Mouse (Mus musculus) adrenal gland, postnatal 25 days (tissue): ENCODE data around the gene Copb1. TPM values are rescaled to one million over a fixed set of nuclear protein-coding genes. Genes with fewer than 3 reads are reported as not detected.
"Not testable (repeated sequence)": the region's sequence is repeated elsewhere in the genome, so short reads cannot be mapped to it uniquely, and the experiment has no call there.

Source experiments
- DNase-seq: peaks from one replicate; pipeline ENCODE4 v3.0.0; 2021; ENCODE audit warnings: mixed read lengths
- total RNA-seq: library from RNA; stranded (reverse); gene quantifications from 2 replicates; pipeline ENCODE4 v1.2.3, GENCODE M21; 2021

The Copb1 gene
- total RNA-seq, 1 experiment from 2014 or later: 133 TPM

DNA sequence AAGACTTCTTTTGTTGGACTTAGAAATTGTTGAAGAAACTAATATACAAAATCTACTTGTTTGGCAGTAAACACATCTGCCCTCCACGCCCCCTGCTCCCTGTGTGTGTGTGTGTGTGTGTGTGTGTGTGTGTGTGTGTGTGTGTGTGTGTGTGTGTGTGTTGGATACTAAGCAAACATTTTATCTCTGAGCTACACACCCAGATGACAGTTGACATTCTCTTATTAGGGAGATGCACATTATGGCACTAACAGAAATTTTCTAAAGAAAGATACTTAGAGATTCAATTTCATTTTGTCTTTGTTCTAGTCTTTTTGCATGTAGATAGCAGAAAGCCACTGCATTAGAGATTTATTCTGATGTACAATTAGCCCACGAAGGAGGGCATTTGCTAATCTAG, 37.6 kb downstream of the Copb1 start:
- DNase-seq: no peak

DNA sequence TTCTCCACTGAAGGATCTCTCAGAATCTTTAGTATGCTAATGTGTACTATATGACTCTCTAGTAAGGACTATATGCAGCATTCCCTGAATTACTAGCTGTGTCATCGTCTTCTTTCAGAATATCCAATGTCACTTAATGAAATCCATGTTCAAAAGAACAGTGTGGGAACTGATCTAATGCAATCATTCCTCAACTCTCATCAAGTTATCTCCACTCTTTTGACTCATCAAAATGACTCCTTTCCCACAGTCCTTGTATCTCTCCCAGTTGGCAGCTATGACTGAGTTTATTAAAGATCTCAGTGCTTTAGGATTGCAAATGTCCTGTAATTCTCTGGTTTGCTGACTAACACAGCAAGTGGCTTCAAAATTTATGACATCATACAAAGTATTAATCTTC, 40.1 kb downstream of the Copb1 start:
- DNase-seq: no peak

DNA sequence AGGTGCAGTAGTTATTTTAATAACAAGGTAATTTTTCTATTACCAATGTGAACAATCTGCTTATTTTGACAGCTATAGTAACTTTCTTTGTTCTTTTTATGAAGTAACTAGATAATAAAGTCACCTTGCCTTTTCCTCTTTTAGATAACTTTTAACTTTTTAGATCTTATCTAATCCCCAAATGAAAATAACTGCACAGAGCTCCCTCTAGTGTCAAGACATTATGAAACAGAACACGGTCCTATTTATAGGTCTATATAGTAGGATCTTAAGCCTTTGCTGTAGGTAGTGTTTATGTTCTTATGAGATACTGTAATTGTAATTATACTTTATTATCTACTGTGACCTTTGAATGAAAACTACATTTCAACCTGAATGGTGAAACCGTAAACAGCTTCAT, 41.0 kb downstream of the Copb1 start:
- DNase-seq: no peak

DNA sequence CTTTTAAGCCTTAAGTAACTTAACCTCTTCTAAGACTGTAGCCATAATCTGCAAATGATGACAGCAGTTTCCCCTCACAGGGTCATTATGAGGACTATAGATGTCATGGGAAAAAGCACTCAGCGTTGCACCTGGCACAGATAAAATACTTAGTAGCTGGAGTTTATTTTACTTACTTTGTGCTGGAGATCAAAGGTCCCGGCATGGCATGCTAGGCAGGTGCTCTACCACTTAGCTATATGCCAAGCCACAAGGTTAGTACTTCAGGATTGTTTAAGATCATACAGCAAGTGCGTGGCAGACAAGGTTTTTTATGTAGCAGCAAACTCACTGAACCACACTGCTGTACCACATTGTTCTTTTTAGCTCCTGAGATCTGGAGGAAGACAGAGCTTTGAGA, 43.9 kb downstream of the Copb1 start:
- no peak for DNase-seq

DNA sequence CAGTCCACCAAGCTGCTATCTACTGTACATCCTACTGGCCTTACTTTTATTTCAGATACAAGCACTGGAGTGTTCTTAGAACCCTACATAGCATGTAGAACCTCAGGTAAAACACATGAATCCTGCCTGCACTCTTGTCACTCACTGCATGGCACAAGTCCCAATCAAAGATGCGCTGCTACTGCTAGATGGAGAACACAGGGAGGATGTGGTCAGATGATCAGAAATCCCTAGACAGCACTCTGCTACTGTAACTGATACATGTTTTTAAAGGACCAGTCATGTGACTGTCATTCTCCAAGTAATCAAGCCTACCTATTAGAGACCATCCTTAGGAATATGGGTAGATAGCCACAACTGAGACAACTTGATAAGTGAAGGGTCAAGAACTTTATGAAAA, 44.7 kb downstream of the Copb1 start:
- DNase-seq: no peak

DNA sequence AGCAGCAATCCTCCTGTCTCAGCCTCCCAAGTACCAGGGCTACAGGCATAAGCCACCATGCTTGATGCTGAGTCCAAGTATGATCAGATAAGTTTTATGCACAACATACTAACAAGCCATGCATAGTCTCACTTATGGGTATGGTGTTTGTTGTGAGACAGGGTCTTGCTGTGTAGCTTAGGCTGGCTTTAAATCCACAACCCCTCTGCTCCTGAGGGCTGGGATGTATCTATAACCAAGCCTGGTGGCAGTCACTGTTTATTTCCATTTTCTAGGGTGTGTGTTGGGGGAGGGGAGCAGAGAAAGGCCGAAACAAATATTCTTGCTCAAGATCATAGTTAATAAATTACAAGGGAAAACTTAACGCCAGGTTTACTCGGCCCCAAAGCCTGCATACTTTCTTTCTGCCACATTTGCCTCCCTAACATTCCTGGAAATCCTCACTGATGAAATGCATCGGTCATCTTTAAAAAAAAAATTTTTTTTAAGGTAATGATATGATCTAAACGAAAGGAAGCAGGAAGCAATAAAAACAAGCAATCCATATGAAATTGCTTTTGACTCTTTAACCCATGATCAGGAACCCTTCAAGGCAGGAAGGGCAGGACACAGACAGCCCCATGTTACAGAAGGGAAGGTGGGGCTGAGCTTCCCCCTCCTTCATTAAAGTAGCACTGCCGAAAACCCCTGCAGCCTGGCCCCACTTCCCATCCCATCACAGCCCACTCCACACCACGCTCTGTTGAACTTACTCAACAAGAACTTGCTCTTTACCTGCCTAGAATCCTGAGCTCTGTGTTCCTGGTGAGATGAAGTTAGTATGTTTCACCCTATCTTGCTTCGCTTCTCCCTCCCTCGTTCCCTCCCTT, 50.8 kb downstream of the Copb1 start:
- DNase-seq: no peak

DNA sequence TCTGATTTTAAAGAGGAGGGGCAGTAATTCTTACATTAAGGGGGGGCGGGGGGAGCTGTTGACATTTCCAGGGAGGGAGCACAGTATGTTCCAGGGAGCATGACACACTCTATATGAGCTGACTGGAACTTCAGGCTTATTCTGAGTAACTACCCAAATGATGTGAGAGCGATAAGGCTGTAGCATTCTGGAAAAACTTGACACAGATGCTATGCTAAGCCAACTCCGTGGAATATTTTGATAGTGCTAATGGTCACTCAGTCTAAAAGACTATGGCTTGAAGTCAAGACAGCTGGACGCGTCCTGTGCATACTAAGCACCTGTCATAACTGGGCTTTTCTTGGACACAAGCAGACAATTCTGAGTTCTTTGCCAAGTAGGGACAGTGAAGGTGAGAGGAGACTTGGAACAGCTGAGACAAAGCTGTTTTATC, 51.5 kb downstream of the Copb1 start:
- no peak for DNase-seq

DNA sequence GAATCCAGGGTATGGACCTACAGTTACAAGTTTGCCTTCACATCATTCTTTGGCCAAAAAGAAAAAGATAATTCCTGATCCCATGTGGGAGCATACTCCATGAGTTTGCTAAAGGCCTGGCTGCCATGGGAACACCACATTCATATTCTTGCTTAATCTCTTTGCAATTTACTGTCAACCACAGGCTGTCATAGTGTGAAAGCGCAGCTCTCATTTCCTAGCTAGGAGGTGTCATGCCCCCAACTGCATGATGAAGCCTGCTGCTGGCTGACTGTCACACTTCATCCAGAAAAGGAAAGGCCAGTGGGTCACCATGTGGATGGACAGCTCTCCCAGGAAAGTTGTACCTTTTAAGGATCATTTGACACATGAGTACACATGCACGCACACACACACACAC, 53.9 kb downstream of the Copb1 start:
- no peak for DNase-seq

DNA sequence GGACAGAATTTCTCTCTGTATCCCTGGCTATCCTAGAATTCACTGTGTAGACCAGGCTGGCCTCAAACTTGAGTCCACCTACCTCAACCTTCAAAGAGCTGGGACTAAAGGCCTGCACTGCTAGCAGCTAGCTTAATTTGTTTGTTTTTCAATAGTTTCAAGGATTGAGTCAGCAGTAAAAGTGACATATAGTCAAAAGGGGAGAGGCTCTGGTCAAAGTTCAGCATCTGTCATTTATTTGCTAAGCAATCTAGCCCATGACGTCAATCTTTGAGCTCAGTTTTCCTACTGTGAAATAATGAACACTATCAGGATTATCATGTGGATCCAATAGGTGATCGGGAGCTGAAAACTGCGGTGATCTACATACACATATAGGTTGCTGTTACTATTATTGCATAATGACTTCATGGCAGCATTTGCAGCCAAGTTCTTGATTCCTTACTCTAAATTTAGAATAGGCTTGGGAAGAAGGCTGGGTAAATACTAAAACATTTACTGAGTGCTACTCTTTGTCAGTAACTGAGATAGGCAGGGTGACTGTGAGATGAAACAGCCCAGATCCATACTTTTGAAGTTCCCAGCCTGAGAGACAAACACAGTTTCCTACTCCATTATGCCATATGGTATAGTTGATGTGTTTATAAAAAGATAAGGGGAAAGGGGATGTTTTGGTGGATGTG, 54.9 kb downstream of the Copb1 start:
- DNase-seq: no peak

DNA sequence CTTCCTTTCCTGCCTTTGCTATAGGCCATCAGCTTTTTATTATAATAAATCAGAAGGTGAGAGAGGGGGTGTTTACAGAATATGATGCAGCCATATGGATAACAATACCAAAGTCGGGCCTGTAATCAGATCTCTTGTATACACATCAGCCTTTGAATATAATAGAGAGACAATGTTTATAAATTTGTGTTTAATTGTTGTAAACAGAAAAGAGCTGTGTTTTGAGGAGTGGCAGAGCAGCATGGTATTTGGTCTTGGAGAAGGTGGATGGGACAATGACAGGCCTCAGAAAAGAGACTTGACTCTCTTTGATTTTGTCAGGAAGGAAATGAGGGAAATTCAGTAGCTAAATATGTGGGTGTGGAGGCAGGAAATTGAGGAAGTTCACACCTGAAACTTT, 56.3 kb downstream of the Copb1 start:
- DNase-seq: no peak

DNA sequence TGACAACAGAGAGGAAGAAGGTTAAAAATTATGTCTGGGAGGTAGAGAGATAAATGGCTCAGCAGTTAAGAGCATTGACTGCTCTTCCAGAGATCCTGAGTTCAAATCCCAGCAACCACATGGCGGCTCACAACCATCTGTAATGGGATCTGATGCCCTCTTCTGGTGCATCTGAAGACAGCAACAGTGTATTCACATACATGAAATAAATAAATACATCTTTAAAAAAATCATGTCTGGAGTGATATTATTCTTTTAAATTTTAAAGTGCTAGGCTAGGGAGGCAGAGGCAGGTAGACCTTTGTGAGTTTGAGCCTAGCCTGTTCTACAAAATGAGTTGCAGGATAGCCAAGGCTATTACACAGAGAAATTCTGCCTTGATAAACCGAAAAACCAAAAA, 57.9 kb downstream of the Copb1 start:
- DNase-seq: not testable (repeated sequence)

DNA sequence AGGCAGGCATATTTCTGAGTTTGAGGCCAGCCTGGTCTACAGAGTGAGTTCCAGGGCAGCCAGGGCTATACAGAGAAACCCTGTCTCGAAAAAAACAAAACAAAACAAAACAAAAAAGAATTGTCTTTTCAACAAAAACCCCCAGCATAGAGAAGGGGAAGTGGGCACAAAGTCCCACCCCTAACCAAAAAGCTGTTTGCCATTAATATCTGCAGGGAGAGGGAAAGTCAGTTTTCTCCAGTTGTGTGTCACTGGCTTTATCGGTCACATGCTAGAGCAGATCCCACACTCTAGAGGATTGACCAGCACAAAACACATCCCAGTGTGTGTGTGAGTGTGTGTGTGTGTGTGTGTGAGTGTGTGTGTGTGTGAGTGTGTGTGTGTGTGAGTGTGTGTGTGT, 59.7 kb downstream of the Copb1 start:
- not testable (repeated sequence) for DNase-seq

DNA sequence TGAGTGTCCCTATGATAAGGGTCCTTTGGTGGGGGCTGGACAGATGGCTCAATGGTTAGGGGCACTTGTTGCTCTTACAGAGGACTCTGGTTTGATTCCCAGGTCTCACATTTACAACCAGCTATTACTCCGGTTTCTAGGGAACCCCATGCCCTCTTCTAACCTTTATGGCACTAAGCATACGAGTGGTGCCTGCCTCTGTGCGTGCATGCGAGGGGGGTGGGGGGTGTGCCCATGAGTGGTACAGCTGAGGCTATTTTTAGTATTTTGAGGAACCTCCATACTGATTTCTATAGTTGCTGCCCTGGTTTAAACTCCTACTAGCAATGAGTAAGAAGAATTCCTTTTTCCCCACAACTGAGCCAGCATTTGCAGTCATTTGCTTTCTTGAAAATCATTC, 60.3 kb downstream of the Copb1 start:
- no peak for DNase-seq

DNA sequence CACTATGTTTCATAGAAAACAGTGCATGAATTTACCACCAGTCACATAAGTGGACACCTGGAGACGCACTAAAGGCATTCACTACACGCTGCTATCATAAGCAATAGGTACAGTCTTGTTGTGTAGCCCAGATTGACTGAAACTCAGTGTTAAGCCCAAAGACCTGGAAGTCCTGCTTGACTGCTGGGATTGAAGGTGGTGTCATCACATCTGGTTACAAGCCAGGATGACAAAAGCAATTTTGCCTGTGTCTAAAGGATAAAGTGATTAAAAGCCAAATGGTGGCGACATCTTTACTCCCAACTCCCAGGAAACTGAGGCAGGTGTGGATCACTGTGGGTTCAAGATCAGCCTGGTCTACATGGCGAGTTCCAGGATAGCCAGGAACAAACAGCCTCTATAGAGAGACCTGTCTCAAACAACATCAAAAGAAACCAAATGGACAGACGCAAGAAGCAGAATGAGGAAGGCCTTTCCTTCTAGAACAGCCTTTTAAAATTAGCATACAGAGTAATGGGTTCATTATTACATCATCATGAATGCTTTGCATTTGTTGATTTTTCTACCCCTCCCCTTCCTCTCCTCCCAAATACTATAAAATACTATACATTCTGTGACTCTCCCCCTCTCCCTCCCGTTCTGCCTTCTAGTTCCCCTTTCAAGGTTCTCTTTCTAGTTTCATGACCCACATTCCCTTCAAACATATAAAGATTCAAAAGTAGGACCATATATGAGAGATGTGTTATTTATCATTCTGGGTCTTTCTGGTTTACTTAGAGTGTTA, 61.0 kb downstream of the Copb1 start:
- no peak for DNase-seq

DNA sequence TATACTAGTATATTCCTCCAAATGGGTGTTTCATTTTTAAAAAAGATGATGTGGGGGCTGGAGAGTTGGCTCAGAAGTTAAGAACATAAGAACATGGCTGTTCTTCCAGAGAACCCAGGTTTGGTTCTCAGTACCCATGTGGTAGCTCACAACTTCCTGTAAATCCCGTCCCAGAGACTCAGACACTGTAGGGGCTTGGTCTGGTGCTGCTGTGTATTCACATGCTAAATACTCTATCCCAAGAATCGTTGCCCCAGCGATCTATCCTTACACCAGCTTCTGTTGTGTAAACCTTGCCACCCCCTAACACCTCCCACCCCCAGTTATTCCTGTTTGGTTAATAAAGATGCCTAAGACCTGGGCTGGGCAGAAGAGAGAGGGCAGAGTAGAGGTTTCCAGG, 61.9 kb downstream of the Copb1 start:
- no peak for DNase-seq

DNA sequence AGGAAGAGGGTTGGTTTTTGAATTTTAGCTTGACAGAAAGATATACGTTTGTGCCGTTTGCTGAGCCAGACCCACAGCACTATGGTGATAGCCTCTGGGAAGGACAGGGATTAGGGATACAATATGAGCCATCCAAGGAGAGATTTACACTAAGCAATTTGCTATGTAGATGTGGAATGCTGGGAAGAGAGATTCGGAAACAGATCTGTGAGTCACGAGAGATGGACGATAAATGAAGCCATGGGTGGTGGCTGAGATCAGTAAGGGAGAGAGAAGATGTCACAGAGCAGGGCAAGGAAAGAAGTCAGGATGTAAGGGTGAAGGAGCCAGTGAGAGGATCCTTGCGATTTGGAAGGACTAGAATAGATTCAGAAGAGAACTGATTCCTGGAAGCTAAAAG, 71.1 kb downstream of the Copb1 start:
- no peak for DNase-seq

DNA sequence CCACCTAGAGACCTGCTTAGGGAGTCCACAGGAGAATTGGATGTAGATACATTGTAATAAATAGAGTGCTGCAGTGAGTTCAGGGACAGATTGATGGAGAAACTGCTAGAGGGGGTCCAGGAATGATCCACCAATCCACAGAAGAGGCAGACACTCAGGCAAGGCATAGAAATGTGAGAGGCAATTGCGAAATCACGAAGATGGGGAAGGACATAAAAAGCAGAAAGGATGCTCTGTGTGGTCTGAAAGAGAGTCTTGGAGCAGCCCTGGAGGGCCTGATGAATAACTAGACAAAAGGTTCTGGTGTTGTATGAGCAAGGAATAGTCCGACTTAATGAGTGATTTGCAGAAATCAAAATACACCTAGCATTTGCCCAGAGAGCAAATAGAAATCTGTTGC, 71.8 kb downstream of the Copb1 start:
- no peak for DNase-seq

DNA sequence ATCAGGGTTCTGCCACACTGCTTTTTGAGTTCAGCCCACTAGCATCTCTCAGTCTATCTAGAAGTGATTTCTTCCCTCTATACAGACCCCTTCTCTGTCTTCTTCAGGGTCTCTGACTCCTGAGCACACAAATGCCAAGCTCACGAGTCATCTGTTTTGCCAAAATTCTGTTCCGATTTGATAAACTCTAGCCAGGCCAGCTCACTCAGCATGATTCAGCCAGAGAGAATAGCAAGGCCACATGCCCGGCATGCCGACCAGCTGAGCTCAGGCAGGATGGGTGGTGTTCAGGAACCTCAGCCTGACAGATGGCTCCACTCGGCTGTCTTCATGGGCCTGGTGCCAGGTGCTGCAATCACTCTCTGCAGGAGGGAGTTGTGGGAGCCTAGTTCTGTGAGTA, 73.1 kb downstream of the Copb1 start:
- peak; percentile 95 for DNase-seq

DNA sequence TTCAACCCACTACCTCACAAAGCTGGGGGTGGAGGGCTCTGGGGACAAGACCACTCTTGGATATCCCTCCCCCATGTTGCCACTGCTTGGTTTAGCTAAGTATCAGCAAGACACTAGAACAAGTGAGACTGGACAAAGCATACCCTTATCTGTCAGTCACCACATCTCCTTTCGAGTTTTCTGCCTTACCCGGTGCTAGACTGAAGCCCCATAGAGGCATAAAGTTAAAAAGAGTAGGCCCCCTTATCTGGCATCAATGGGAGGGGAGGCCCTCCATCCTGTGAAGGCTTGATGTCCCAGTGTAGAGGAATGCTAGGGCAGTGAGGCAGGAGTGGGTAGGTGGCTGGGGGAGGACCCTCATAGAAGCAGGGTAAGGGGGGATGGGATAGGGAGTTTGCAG, 77.9 kb downstream of the Copb1 start:
- no peak for DNase-seq

DNA sequence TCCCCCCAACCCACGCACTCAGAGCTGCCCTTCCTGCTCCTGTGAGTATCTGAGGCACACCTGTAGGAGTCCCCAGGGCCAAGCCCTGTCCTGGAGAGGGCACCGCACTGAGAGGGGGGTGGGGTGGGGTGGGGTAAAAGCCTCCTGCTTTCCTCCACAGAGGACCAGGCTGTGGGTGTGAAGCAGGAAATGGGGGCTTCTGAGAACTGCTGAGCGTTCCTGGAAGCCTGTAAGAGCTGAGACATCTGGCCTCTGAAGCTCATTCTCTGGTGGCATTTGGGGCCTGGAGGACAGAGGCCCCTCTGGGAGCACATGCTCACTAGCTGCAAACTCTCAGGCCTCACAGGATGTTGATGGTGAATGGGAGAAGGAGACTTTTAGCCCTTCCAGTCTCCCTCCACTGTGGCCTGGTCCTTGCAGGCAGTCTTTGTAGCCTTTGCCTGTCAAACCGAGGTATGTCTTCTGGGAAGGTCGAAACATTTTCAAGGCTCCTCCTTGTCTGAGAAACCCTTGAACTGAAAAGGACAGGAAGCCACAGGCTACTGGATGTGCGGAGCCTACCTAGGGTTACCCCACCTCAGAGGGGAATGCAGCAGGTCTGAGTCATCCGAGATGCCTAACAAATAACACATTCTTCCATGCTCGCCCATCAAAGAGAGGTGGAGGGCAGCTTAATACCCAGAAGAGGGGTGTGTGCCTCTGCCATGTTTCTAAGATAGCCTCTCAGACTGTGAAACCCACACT, 83.0 kb downstream of the Copb1 start:
- no peak for DNase-seq

DNA sequence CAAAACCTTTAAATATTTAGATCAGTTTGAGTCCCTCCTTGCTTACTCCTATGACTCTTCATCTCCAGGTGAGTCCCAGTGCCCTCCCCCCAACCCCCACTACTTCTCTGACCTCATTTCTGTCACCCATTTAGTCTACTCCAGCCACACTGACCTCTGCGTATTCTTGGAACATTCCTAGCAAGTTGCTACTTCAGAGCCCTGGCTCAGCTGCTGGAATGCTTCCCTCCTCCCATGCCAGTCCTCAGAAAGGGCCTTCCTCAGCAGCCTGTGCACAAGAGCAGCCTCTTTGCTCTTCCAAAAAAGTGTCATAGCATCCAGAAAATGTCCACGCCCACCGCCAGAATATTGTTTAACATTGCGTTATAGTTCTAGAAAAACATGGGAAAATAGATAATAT, 84.5 kb downstream of the Copb1 start:
- no peak for DNase-seq

DNA sequence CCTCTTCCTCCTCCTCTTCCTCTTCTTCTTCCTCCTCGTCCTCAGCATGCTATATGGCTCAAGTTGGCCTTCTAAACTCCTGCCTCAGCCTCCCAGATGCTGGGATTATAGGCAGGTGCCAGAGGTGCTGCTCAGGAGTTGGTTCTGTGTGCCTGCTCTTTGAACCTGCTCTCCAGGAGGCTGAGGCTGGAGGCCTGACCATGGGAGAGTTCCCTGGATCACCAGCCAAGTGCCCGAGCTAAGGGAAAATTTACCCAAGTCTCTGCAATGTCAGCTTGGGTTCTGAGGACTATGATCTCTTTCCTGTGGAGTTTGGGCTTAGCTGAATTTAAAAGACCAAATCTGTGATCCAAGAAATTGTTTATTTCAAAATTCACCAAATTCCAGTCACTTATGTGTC, 85.1 kb downstream of the Copb1 start:
- DNase-seq: no peak
